Mouse (Mus musculus): ENCODE measurements around the gene Adamts10. TPM values are rescaled to one million over a fixed set of nuclear protein-coding genes. Genes with fewer than 3 reads are reported as not detected.

The Adamts10 gene
- polyA plus RNA-seq (2015; fragmentation: Nextera tagmentation; extraction: Ambion mirVana): 91.1 and 94.0 TPM in 2 replicates

GRCm38 (mm10) chr17:33523918-33524755 is at the start of gene Adamts10:
TSS of gene Adamts10 (plus strand) at chr17:33524204.
- peak within 1 kb of the TSS; percentile 84 for H3K27ac ChIP-seq
- peak within 1 kb of the TSS; percentile 72 for H3K4me2 ChIP-seq
- peak within 1 kb of the TSS; percentile 53 for H3K4me3 ChIP-seq
- peaks cover 14% of the 10 kb centered on the region for H3K36me3 ChIP-seq
- H3K9ac ChIP-seq: peak within 1 kb of the TSS; percentile 47
- no peaks in the 10 kb centered on the region for H3K9me3 ChIP-seq
- H3K4me1 ChIP-seq: peaks cover 36% of the 10 kb centered on the region
- under 1% methylated on average over 44 of the region's 44 CpGs for WGBS
- H3K27me3 ChIP-seq: no peaks in the 10 kb centered on the region
- ATAC-seq (ENCODE audit: insufficient number of reproducible peaks, low FRiP score, low TSS enrichment, low read depth): peak; percentile 72

- no peak overlapping the region for H3K4me2 ChIP-seq
- WGBS: 29% methylated on average over 6 of the region's 6 CpGs
- H3K4me3 ChIP-seq: no peak overlapping the region
- no peaks in the 10 kb centered on the region for H3K36me3 ChIP-seq
- no peaks in the 10 kb centered on the region for H3K9me3 ChIP-seq
- no peak for ATAC-seq (ENCODE audit: insufficient number of reproducible peaks, low FRiP score, low TSS enrichment, low read depth)
- no peak overlapping the region for H3K27ac ChIP-seq
- H3K4me1 ChIP-seq: no peaks in the 10 kb centered on the region
- no peak overlapping the region for H3K9ac ChIP-seq
- H3K27me3 ChIP-seq: no peaks in the 10 kb centered on the region
Observed at GRCm38 (mm10) chr17:33484020-33484419, 40.0 kb upstream of the Adamts10 start.

- Histone ChIP-seq H3K4me3 (no peak overlapping the region), H3K4me1 (no peaks in the 10 kb centered on the region), H3K9ac (no peak overlapping the region), H3K9me3 (no peaks in the 10 kb centered on the region), H3K27ac (0 out of 2 replicates have a peak overlapping the region, but pooled peaks have one; percentile 3), H3K4me2 (no peak overlapping the region), H3K27me3 (no peaks in the 10 kb centered on the region), H3K36me3 (no peaks in the 10 kb centered on the region)
- ATAC-seq (ENCODE audit: insufficient number of reproducible peaks, low FRiP score, low TSS enrichment, low read depth): no peak
- WGBS: 59% methylated on average over 2 of the region's 2 CpGs
Observed at GRCm38 (mm10) chr17:33487211-33487610, 36.8 kb upstream of the Adamts10 start.

- Histone ChIP-seq H3K9me3 (no peaks in the 10 kb centered on the region), H3K4me1 (no peaks in the 10 kb centered on the region), H3K9ac (no peak overlapping the region), H3K27ac (no peak overlapping the region), H3K36me3 (no peaks in the 10 kb centered on the region), H3K27me3 (no peaks in the 10 kb centered on the region), H3K4me2 (no peak overlapping the region), H3K4me3 (no peak overlapping the region)
- ATAC-seq (ENCODE audit: insufficient number of reproducible peaks, low FRiP score, low TSS enrichment, low read depth): no peak
- WGBS: 90% methylated on average over 1 of the region's 1 CpGs
Observed at GRCm38 (mm10) chr17:33487652-33488051, 36.4 kb upstream of the Adamts10 start.

- H3K9me3 ChIP-seq: no peaks in the 10 kb centered on the region
- ATAC-seq (ENCODE audit: insufficient number of reproducible peaks, low FRiP score, low TSS enrichment, low read depth): no peak
- no peak overlapping the region for H3K4me3 ChIP-seq
- no peaks in the 10 kb centered on the region for H3K4me1 ChIP-seq
- no peak overlapping the region for H3K27ac ChIP-seq
- H3K4me2 ChIP-seq: no peak overlapping the region
- H3K9ac ChIP-seq: no peak overlapping the region
- H3K36me3 ChIP-seq: no peaks in the 10 kb centered on the region
- WGBS: 85% methylated on average over 2 of the region's 2 CpGs
- H3K27me3 ChIP-seq: no peaks in the 10 kb centered on the region
Observed at GRCm38 (mm10) chr17:33491371-33491770, 32.6 kb upstream of the Adamts10 start.

GRCm38 (mm10) chr17:33493065-33493464 is 30.9 kb upstream of the Adamts10 start:
- Histone ChIP-seq H3K27ac (no peak overlapping the region), H3K9me3 (no peaks in the 10 kb centered on the region), H3K9ac (no peak overlapping the region), H3K4me3 (no peak overlapping the region), H3K4me2 (no peak overlapping the region), H3K4me1 (no peaks in the 10 kb centered on the region), H3K27me3 (no peaks in the 10 kb centered on the region), H3K36me3 (no peaks in the 10 kb centered on the region)
- WGBS: 71% methylated on average over 6 of the region's 6 CpGs
- ATAC-seq (ENCODE audit: insufficient number of reproducible peaks, low FRiP score, low TSS enrichment, low read depth): no peak

- no peak overlapping the region for H3K9ac ChIP-seq
- no peak overlapping the region for H3K4me3 ChIP-seq
- no peaks in the 10 kb centered on the region for H3K9me3 ChIP-seq
- H3K27me3 ChIP-seq: no peaks in the 10 kb centered on the region
- no peak overlapping the region for H3K4me2 ChIP-seq
- H3K4me1 ChIP-seq: no peaks in the 10 kb centered on the region
- H3K27ac ChIP-seq: no peak overlapping the region
- ATAC-seq (ENCODE audit: insufficient number of reproducible peaks, low FRiP score, low TSS enrichment, low read depth): no peak
- H3K36me3 ChIP-seq: no peaks in the 10 kb centered on the region
Observed at GRCm38 (mm10) chr17:33494586-33494985, 29.4 kb upstream of the Adamts10 start.

- Histone ChIP-seq H3K27me3 (no peaks in the 10 kb centered on the region), H3K9ac (no peak overlapping the region), H3K4me1 (peaks cover 3% of the 10 kb centered on the region; the same call in 1 of the 2 replicates), H3K27ac (no peak overlapping the region), H3K36me3 (no peaks in the 10 kb centered on the region), H3K4me2 (no peak overlapping the region), H3K4me3 (no peak overlapping the region), H3K9me3 (no peaks in the 10 kb centered on the region)
- no peak for ATAC-seq (ENCODE audit: insufficient number of reproducible peaks, low FRiP score, low TSS enrichment, low read depth)
- WGBS: 79% methylated on average over 1 of the region's 1 CpGs
Observed at GRCm38 (mm10) chr17:33498918-33499317, 25.1 kb upstream of the Adamts10 start.

- WGBS: 97% methylated on average over 1 of the region's 1 CpGs
- H3K4me2 ChIP-seq: no peak overlapping the region
- no peak overlapping the region for H3K4me3 ChIP-seq
- no peak overlapping the region for H3K9ac ChIP-seq
- H3K4me1 ChIP-seq: peaks cover 6% of the 10 kb centered on the region; the same call in 1 of the 2 replicates
- H3K27ac ChIP-seq: no peak overlapping the region
- H3K27me3 ChIP-seq: no peaks in the 10 kb centered on the region
- no peaks in the 10 kb centered on the region for H3K9me3 ChIP-seq
- no peaks in the 10 kb centered on the region for H3K36me3 ChIP-seq
- no peak for ATAC-seq (ENCODE audit: insufficient number of reproducible peaks, low FRiP score, low TSS enrichment, low read depth)
Observed at GRCm38 (mm10) chr17:33508386-33508785, 15.6 kb upstream of the Adamts10 start.

GRCm38 (mm10) chr17:33510172-33510571 is 13.8 kb upstream of the Adamts10 start:
- H3K9me3 ChIP-seq: no peaks in the 10 kb centered on the region
- no peak overlapping the region for H3K9ac ChIP-seq
- no peak overlapping the region for H3K4me3 ChIP-seq
- WGBS: 67% methylated on average over 5 of the region's 5 CpGs
- H3K27ac ChIP-seq: no peak overlapping the region
- H3K27me3 ChIP-seq: no peaks in the 10 kb centered on the region
- no peaks in the 10 kb centered on the region for H3K36me3 ChIP-seq
- no peaks in the 10 kb centered on the region for H3K4me1 ChIP-seq
- ATAC-seq (ENCODE audit: insufficient number of reproducible peaks, low FRiP score, low TSS enrichment, low read depth): no peak
- H3K4me2 ChIP-seq: no peak overlapping the region

GRCm38 (mm10) chr17:33512441-33513415 is 11.3 kb upstream of the Adamts10 start:
- Histone ChIP-seq H3K4me2 (no peak overlapping the region), H3K9me3 (no peaks in the 10 kb centered on the region), H3K27me3 (no peaks in the 10 kb centered on the region), H3K4me1 (no peaks in the 10 kb centered on the region), H3K27ac (no peak overlapping the region), H3K4me3 (no peak overlapping the region), H3K36me3 (no peaks in the 10 kb centered on the region), H3K9ac (no peak overlapping the region)
- no peak for ATAC-seq (ENCODE audit: insufficient number of reproducible peaks, low FRiP score, low TSS enrichment, low read depth)
- 41% methylated on average over 2 of the region's 2 CpGs for whole genome bisulfite sequencing

- H3K9ac ChIP-seq: no peak overlapping the region
- H3K27me3 ChIP-seq: no peaks in the 10 kb centered on the region
- H3K9me3 ChIP-seq: no peaks in the 10 kb centered on the region
- no peaks in the 10 kb centered on the region for H3K4me1 ChIP-seq
- no peak for ATAC-seq (ENCODE audit: insufficient number of reproducible peaks, low FRiP score, low TSS enrichment, low read depth)
- H3K27ac ChIP-seq: no peak overlapping the region
- no peak overlapping the region for H3K4me3 ChIP-seq
- no peak overlapping the region for H3K4me2 ChIP-seq
- no peaks in the 10 kb centered on the region for H3K36me3 ChIP-seq
- WGBS: 90% methylated on average over 5 of the region's 5 CpGs
Observed at GRCm38 (mm10) chr17:33513874-33514273, 10.1 kb upstream of the Adamts10 start.
